Mouse (Mus musculus) bone marrow, adult 2 months (tissue): ENCODE data around the gene Chadl.

Experiments used
- CTCF ChIP-seq: fragments of 200-500 bp; IDR thresholded peaks from 2 replicates; pipeline ENCODE4 v1.5.1; 2011; ENCODE audit warnings: low read length, control low read depth; ENCODE audit not compliant: control insufficient read depth, insufficient read depth
- POLR2A ChIP-seq: fragments of 200-500 bp; IDR thresholded peaks from 2 replicates; pipeline ENCODE4 v1.6.1; 2011; ENCODE audit warnings: low read depth, mild to moderate bottlenecking, control low read depth, low read length, borderline replicate concordance; ENCODE audit not compliant: control insufficient read depth

DNA sequence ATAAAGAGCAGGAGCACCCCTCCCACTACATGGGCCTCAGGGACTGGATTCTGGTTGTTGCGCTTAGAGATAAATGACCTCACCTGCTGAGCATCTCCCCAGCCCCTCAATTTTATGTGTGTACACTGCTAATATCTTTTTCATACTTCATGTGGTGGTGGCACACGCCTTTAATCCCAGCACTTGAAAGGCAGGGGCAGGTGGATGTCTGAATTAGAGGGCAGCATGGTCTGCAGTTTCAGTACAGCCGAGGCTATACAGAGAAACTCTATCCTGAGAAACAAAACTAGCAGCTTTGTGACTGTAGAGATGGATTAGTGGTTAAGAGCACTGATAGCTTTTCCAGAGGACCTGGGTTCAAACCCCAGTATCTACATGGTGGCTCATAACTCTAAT, 6.0 kb upstream of the Chadl start:
- TF ChIP-seq POLR2A (no peak), CTCF (no peak)
